Mouse (Mus musculus) small intestine, adult 2 months (tissue): Measurements from ENCODE around the gene Tsen34.

Experiments used
- CTCF ChIP-seq: fragments of 200-500 bp; IDR thresholded peaks from 2 replicates; pipeline ENCODE4 v1.5.1; 2012; ENCODE audit warnings: low read depth, mild to moderate bottlenecking, control low read depth, inconsistent platforms, low read length, moderate library complexity, mixed read lengths; ENCODE audit not compliant: insufficient replicate concordance, insufficient read length; ENCODE audit errors: extremely low read depth
- POLR2A ChIP-seq: fragments of 200-500 bp; IDR thresholded peaks from 2 replicates; pipeline ENCODE4 v1.6.1; 2012; ENCODE audit warnings: low read depth, mild to moderate bottlenecking, control low read depth, inconsistent platforms, low read length, moderate library complexity

GRCm38 (mm10) chr7:3644348-3644671 lies 48.4 kb upstream of the Tsen34 start:
- TF ChIP-seq POLR2A (no peak), CTCF (no peak)
